ENCODE assay signal across 19 mouse cellular contexts in genomic region chr16:85781076-85781475, GRCm38 (mm10).
"Had no signal": no experiment of that assay in that cellular context is flagged by ENCODE, and none has a peak within 500 bp of the region (broad histone marks: within the 10 kb centered on the region; RNA-seq: fewer than 3 reads in every experiment).

No protein-coding gene starts in this region.

- ATAC-seq: midbrain, embryonic 16.5 days had no signal

- H3K27me3 ChIP-seq: midbrain, embryonic 12.5 days; neural tube, embryonic 13.5 days; neural tube, embryonic 15.5 days had no signal

- H3K27ac ChIP-seq: midbrain, embryonic 10.5 days; midbrain, embryonic 12.5 days; neural tube, embryonic 13.5 days; neural tube, embryonic 15.5 days had no signal

- H3K4me2 ChIP-seq: lung, embryonic 14.5 days; midbrain, embryonic 12.5 days; neural tube, embryonic 13.5 days; neural tube, embryonic 15.5 days had no signal

- H3K4me1 ChIP-seq: midbrain, embryonic 10.5 days; midbrain, embryonic 12.5 days; neural tube, embryonic 13.5 days; neural tube, embryonic 15.5 days had no signal

- DNase-seq: lung, adult 18-20 months; lung, embryonic 14.5 days; lung, postnatal 10 days; lung, postnatal 4 days; midbrain, embryonic 14.5 days; retina, postnatal 1 day; right cerebral cortex, adult 18-20 months; right cerebral cortex, postnatal 25 days; right cerebral cortex, postnatal 4 days; spleen, adult 18-20 months; thymus, adult 18-20 months; thymus, postnatal 14 days; thymus, postnatal 36 days had no signal

- H3K4me3 ChIP-seq: midbrain, embryonic 10.5 days; midbrain, embryonic 12.5 days; myocyte; neural tube, embryonic 13.5 days; neural tube, embryonic 15.5 days had no signal

- H3K9me3 ChIP-seq: midbrain, embryonic 10.5 days; midbrain, embryonic 12.5 days; neural tube, embryonic 13.5 days; neural tube, embryonic 15.5 days had no signal

- H3K36me3 ChIP-seq: midbrain, embryonic 10.5 days; midbrain, embryonic 12.5 days; neural tube, embryonic 13.5 days; neural tube, embryonic 15.5 days had no signal

- H3K9ac ChIP-seq: lung, embryonic 14.5 days; midbrain, embryonic 12.5 days; neural tube, embryonic 13.5 days; neural tube, embryonic 15.5 days had no signal
